Mouse (Mus musculus): Measurements from ENCODE around the gene Mbd3.
A peak's percentile ranks its signal among the peaks of the same experiment; 100 is the strongest.

Mbd3 gene

GRCm38 (mm10) chr10:80396822-80397523 is 2.4 kb downstream of the Mbd3 start:
- no peak for DNase-seq (ENCODE audit: low spot score)

DNA sequence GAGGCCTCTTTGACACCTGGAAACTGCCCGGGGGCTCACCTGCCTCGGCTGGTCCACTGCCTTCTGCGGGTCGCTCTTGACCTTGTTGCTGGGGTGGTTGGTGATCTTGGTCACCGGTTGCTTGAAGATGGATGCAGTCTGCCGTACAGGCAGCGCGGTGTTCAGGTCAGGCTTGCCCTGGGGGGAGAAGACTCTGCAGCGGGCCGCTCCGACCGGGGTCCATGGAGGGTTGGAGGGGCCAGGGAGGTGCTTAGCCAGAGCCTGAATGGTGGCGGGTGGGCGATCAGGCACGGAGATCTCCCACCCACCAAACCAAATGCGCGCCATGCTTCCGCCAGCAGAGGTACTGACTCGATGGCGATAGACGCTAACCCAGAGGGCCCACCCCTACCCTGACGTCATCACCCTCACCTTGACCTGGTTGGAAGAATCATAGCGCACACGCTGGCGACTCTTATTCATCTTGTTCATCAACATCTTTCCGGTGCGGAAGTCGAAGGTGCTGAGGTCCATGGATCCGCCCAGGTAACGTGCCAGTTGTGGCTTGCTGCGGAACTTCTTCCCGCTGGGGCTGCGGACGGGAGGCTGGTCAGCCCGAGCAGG is 4.2 kb downstream of the Mbd3 start:
- no peak for DNase-seq (ENCODE audit: low spot score)

GRCm38 (mm10) chr10:80392687-80393086 is 6.7 kb downstream of the Mbd3 start:
- no peak for DNase-seq (ENCODE audit: low spot score)

- no peak for DNase-seq (ENCODE audit: low spot score)
Measured at GRCm38 (mm10) chr10:80390697-80391096, 8.7 kb downstream of the Mbd3 start.

- DNase-seq (ENCODE audit: low spot score): no peak
Measured at GRCm38 (mm10) chr10:80389185-80389708, 10.1 kb downstream of the Mbd3 start.

GRCm38 (mm10) chr10:80388731-80389130 is 10.6 kb downstream of the Mbd3 start:
- DNase-seq (ENCODE audit: low spot score): no peak

DNA sequence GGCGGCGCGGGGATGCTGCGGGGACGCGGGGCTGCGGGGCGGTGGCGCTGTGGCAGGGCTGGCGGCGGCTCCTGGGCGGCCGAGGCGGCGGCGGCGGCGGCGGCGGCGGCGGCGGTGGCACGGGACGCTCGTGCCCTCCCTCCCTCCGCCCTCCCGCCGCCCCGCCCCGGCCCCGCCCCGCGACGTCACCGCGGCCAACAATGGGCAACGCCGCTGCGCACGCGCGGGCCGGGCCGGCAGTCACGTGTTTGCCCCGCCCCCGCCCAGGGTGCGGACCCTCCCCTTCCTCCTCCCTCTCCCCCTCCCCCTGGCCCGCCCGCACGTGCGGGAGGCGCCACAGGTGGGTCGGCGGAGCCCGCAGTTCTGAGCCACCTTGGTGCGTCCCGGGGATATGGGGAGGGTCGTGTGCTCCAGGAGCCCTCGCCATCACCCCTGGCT is 11.8 kb downstream of the Mbd3 start, which contains the start of gene Mex3d:
Gene Mex3d (minus strand): TSS at position 138 of the 438 bp plus-strand sequence.
- DNase-seq (ENCODE audit: low spot score): peak; percentile 84

GRCm38 (mm10) chr10:80386735-80387471 is 12.4 kb downstream of the Mbd3 start:
- no peak for DNase-seq (ENCODE audit: low spot score)

GRCm38 (mm10) chr10:80385811-80386734 is 13.3 kb downstream of the Mbd3 start:
- DNase-seq (ENCODE audit: low spot score): no peak

DNA sequence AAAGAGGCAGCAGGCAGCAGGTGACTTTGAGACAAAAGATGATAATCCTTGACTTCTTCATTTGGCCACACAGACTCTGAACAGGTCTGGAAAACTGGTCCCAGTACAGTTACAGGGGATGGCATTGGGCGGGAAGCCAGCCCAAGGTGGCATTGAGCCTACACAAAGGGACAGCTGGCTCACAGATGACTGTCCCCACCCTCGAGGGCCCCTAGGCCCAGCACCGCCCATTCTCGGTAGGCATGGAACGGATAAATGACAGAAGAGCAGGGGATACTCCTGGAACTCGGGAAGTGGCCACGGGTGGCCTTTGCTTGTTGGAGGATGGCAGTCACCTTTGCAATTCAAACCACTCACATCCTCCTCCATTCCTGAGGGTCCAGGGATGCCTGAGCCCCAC is 14.0 kb downstream of the Mbd3 start:
- DNase-seq (ENCODE audit: low spot score): no peak

- DNase-seq (ENCODE audit: low spot score): no peak
Measured at GRCm38 (mm10) chr10:80384709-80385108, 14.6 kb downstream of the Mbd3 start.

GRCm38 (mm10) chr10:80384115-80384639 is 15.2 kb downstream of the Mbd3 start:
- DNase-seq (ENCODE audit: low spot score): no peak

DNA sequence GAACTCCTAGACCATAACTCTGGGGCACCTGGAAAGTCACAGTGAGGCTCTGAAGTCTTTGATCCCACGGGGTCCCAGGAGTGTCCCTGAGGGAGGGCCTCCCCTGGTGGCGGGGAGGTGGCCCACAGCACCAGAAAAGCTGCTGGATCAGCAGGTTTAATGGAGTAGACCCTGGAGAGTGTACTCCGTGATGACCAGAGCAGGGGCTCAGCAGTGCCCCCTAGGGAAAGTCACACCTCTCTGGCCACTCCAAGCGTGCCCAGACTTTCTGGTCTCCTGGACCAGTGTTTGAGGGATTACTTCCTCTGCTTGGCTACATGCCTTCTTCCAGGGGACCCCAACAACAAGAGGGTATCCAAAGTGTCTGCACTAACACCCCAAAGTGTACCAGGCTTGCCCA is 15.9 kb downstream of the Mbd3 start:
- DNase-seq (ENCODE audit: low spot score): no peak

DNA sequence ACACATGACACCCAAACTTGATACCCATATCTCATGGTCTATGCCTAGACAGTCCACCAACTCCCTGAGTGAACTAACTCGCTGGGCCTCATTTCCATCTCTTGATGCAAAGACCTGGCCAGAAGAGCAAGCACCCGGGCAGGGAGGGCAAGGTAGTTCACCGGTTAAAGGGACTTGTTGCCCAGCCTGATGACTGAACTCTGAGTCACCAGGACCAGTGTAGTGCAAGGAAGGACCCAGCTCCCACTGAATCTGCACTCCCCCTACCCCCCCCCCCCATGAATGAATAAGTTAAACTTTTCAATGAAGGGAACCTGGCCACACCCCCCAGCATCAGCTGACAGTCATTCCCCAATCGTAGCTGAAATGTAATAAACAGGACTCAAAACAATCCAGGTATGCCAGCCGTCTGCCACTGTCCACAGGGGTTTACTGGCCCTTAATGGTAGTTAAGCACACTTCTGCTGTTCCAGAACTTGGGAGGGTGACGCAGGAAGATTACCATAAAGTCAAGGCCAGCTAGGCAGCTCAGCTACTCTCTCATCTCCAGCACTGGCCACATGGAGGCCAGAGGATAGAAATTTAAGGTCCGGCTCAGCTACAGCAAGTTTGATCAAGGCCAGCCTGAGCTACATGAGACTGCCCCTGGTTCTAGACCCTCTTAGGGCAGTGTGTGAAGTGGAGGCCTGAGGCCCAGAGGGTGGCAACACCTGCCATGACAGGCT is 16.5 kb downstream of the Mbd3 start:
- DNase-seq (ENCODE audit: low spot score): no peak

- DNase-seq (ENCODE audit: low spot score): no peak
Measured at GRCm38 (mm10) chr10:80377716-80378115, 21.6 kb downstream of the Mbd3 start.

GRCm38 (mm10) chr10:80376160-80376559 is 23.2 kb downstream of the Mbd3 start:
- peak; percentile 95 for DNase-seq (ENCODE audit: low spot score)

GRCm38 (mm10) chr10:80374063-80374462 is 25.3 kb downstream of the Mbd3 start:
- no peak for DNase-seq (ENCODE audit: low spot score)

DNA sequence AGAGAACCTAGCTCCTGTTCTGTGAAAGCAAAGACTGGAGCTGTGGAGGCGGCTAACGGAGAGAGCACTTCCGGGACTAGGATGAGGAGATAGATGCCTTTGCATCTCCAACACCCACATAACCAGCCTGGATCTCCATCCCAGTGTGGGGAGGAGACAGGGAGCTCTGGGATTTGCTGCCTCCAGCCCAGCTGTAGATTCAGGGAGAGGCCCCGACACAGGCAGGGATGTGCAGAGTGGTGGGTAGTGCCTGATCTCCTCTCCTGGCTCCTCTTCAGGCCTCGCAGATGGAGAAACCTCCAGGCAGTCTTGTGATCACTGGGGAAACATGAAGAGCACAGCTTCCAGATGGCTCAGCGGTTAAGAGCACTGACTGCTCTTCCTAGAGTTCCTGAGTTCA is 26.6 kb downstream of the Mbd3 start:
- no peak for DNase-seq (ENCODE audit: low spot score)

GRCm38 (mm10) chr10:80371983-80372382 is 27.4 kb downstream of the Mbd3 start:
- DNase-seq (ENCODE audit: low spot score): no peak

- no peak for DNase-seq (ENCODE audit: low spot score)
Measured at GRCm38 (mm10) chr10:80371411-80371966, 27.9 kb downstream of the Mbd3 start.
